Mouse (Mus musculus) hindbrain, embryonic 11.5 days (tissue): ENCODE measurements around the gene Wnk2. TPM values are rescaled to one million over a fixed set of nuclear protein-coding genes. Genes with fewer than 3 reads are reported as not detected.

Source experiments
- ATAC-seq: fragments of 200-750 bp; cut with Nextera tagmentation; 2 replicates; pipeline ENCODE4 v1.8.0; 2017; ENCODE audit warnings: mild to moderate bottlenecking, moderate TSS enrichment, moderate library complexity; ENCODE audit not compliant: low FRiP score
- DNase-seq: peaks from one replicate; pipeline ENCODE4 v3.0.0-alpha.2; 2015; ENCODE audit warnings: low spot score
- H3K27ac ChIP-seq: fragments of 300-500 bp; sonication (generic); 2 replicates; pipeline ENCODE4 v1.5.1; 2014; ENCODE audit warnings: mild to moderate bottlenecking, low read depth, low read length
- H3K27me3 ChIP-seq: fragments of 300-500 bp; sonication (generic); 2 replicates; pipeline ENCODE4 v1.6.1; 2014; ENCODE audit warnings: mild to moderate bottlenecking, low read length, moderate library complexity, mixed read lengths; ENCODE audit not compliant: control insufficient read depth, insufficient read depth
- H3K36me3 ChIP-seq: fragments of 300-500 bp; sonication (generic); 2 replicates; pipeline ENCODE4 v1.6.1; 2014; ENCODE audit warnings: mild to moderate bottlenecking, low read length, moderate library complexity, mixed read lengths; ENCODE audit not compliant: control insufficient read depth, insufficient read depth
- H3K4me1 ChIP-seq: fragments of 300-500 bp; sonication (generic); replicated peaks from 2 replicates; pipeline ENCODE4 v1.6.1; 2014; ENCODE audit warnings: low read length, mixed read lengths; ENCODE audit not compliant: control insufficient read depth, insufficient read depth
- H3K4me2 ChIP-seq: fragments of 300-500 bp; sonication (generic); replicated peaks from 2 replicates; pipeline ENCODE4 v1.6.1; 2014; ENCODE audit warnings: mild to moderate bottlenecking, low read depth, low read length
- H3K4me3 ChIP-seq: fragments of 300-500 bp; sonication (generic); 2 replicates; pipeline ENCODE4 v1.5.1; 2014; ENCODE audit warnings: low read depth, low read length
- H3K9ac ChIP-seq: fragments of 300-500 bp; sonication (generic); 2 replicates; pipeline ENCODE4 v1.6.1; 2014; ENCODE audit warnings: low read depth, low read length
- H3K9me3 ChIP-seq: fragments of 300-500 bp; sonication (generic); 2 replicates; pipeline ENCODE4 v1.6.1; 2016; ENCODE audit warnings: low read length; ENCODE audit not compliant: control insufficient read depth
- WGBS: fragments of 180-500 bp; shearing (Covaris S2); extraction: QIAGEN DNeasy Blood & Tissue Kit; methylation state at CpG from one replicate; pipeline ENCODE4 v1.1.7; 2014; 5-methylcytosine and 5-hydroxymethylcytosine counted together
- polyA plus RNA-seq: library from polyadenylated mRNA; unstranded; fragments of >200 nt; fragmentation: Nextera tagmentation; extraction: Ambion mirVana; gene quantifications from 2 replicates; pipeline ENCODE4 v1.2.1, GENCODE M21; 2014

Wnk2 gene
- polyA plus RNA-seq, 1 experiment from 2014 or later: 11.0 TPM

DNA sequence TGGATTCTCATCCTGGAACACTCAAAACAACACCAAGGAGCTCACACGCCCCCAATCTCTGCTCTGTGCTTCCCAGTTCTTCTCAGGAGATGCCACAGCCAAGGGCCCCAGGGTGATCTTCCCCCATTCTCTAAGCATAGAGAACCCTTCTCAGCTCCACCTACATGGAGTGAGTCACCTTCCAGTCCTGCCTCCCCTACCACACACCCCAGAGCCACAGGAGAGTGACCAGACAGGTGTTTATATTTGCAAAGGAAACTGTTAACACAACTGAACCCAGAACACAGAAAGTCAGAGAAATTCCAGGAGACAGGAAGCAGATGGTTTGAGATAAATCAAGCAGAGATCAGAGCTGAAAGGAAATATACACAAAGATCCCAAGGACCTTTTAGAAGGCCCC is 43.9 kb downstream of the Wnk2 start:
- Histone ChIP-seq H3K27me3 (no peaks in the 10 kb centered on the region), H3K4me2 (no peak overlapping the region), H3K36me3 (no peaks in the 10 kb centered on the region), H3K27ac (no peak overlapping the region), H3K4me3 (no peak overlapping the region), H3K9ac (no peak overlapping the region), H3K4me1 (no peaks in the 10 kb centered on the region), H3K9me3 (no peaks in the 10 kb centered on the region; the same call in 1 of the 2 replicates)
- 91% methylated on average over 1 of the region's 1 CpGs for WGBS
- DNase-seq (no peak), ATAC-seq (no peak)

DNA sequence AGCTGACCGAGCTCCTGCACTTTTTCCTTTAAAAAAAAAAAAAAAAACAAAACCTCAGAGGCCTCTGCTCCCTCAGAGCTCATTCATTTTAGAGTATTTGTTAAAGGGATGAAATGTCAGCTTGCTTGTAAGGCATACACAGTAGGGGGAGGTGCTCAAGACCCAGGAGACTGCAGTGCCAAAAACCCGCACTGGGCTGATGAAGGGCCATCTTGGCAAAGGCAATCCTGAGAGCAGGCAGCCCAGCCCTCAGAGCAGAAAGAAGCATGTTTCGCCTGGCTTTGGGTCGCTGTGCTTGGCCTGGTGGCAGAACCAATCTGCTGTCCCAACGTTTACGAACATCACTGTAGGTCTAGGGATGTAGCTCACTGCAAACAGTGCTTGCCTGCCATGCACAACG is 44.6 kb downstream of the Wnk2 start:
- H3K4me2 ChIP-seq: no peak overlapping the region
- H3K9me3 ChIP-seq: no peaks in the 10 kb centered on the region; the same call in 1 of the 2 replicates
- ATAC-seq (no peak), DNase-seq (no peak)
- 77% methylated on average over 7 of the region's 7 CpGs for WGBS
- no peaks in the 10 kb centered on the region for H3K36me3 ChIP-seq
- H3K4me3 ChIP-seq: no peak overlapping the region
- no peak overlapping the region for H3K27ac ChIP-seq
- no peak overlapping the region for H3K9ac ChIP-seq
- H3K4me1 ChIP-seq: no peaks in the 10 kb centered on the region
- no peaks in the 10 kb centered on the region for H3K27me3 ChIP-seq

DNA sequence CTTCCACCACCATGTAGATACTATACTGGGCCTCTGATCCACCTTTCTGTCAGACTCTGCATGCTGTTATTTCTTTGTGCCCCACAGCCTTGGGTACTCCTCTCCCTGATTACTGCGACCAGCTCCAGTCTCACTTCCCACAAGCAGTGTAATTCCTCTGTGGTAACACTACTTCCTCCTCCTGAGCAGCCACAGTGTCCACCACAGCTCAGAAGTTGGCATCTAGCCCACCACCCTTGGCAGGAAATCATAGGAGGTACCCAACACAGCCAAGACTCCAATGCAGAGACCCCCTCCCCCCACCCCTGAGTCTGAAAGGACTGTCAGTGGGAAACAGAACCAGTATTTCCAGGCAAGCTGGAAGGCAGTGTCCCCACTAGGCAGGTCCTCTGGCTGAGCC is 47.4 kb downstream of the Wnk2 start:
- no peak for ATAC-seq
- 80% methylated on average over 1 of the region's 1 CpGs for WGBS
- Histone ChIP-seq H3K27me3 (no peaks in the 10 kb centered on the region), H3K4me2 (no peak overlapping the region), H3K9me3 (no peaks in the 10 kb centered on the region), H3K9ac (no peak overlapping the region), H3K4me3 (no peak overlapping the region), H3K36me3 (no peaks in the 10 kb centered on the region), H3K4me1 (no peaks in the 10 kb centered on the region), H3K27ac (no peak overlapping the region)
- no peak for DNase-seq

DNA sequence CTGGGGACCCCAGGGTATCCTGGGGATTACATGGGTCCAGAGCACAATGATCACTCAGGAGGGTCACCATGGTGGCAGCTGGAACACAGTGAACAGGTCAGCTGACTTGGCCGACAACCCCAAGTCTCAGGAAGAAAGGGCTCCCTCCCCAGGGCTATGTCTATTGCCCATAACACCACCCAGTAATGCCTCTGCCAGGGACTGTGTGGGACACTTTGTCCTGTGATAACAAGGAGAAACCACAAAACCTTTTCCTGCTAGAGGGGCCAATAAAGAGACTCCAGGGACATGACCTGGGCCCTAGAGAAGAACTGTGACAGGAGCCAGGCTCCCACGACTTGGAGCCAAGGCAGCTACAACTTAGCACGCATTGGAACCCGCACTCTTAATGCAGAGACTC is 51.0 kb downstream of the Wnk2 start:
- DNase-seq (no peak), ATAC-seq (no peak)
- H3K4me1 ChIP-seq: no peaks in the 10 kb centered on the region
- H3K9ac ChIP-seq: no peak overlapping the region
- no peaks in the 10 kb centered on the region for H3K9me3 ChIP-seq
- no peaks in the 10 kb centered on the region for H3K36me3 ChIP-seq
- H3K4me3 ChIP-seq: no peak overlapping the region
- no peaks in the 10 kb centered on the region for H3K27me3 ChIP-seq
- no peak overlapping the region for H3K4me2 ChIP-seq
- WGBS: 92% methylated on average over 4 of the region's 4 CpGs
- no peak overlapping the region for H3K27ac ChIP-seq

DNA sequence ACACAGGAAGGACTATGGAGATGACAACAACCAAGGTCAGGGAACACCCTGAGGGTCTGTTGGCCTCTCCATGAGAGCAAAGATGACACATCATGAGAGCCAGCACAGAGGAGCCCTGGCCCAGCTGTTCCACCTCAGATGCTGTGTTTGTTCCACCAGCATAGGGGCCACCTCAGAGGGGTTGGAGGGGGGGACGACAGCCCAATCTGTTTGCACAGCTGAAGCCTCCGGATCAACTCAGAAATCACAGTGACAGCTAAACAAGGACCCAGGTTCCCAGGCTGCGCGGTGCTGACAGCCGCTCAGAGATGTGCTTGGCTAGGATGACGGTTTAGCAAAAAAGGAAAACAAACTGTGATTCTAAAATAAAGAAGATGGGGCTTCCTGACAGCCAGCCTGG is 53.1 kb downstream of the Wnk2 start:
- no peak overlapping the region for H3K9ac ChIP-seq
- H3K4me2 ChIP-seq: no peak overlapping the region
- H3K4me1 ChIP-seq: no peaks in the 10 kb centered on the region
- H3K9me3 ChIP-seq: no peaks in the 10 kb centered on the region
- WGBS: 80% methylated on average over 6 of the region's 6 CpGs
- no peaks in the 10 kb centered on the region for H3K27me3 ChIP-seq
- no peak overlapping the region for H3K27ac ChIP-seq
- no peak overlapping the region for H3K4me3 ChIP-seq
- H3K36me3 ChIP-seq: no peaks in the 10 kb centered on the region
- DNase-seq (no peak), ATAC-seq (no peak)

DNA sequence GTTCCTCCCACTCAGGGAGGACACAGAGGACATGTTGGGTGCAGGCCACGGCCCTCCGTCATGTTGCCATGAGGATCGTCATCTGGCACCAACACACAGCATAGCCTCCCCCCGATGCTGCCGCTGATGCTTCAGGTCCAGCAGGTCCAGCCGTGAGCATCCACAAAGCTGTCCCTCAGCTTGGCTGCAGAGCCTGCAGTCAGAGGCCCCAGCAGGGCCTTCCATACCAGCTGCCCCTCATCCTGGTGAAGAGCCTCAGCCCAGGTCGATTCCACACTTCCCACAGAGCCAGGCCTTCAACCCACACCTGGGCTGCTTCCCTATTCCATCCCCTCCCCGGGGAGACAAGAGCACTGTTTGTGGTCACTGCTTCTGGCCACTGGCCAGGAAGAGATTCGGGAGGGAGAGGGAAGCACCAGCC is 54.3 kb downstream of the Wnk2 start:
- Histone ChIP-seq H3K9ac (no peak overlapping the region), H3K36me3 (0 out of 2 replicates have a peak, but pooled peaks cover 3% of the 10 kb centered on the region), H3K9me3 (no peaks in the 10 kb centered on the region), H3K27me3 (no peaks in the 10 kb centered on the region), H3K4me1 (no peaks in the 10 kb centered on the region), H3K4me2 (no peak overlapping the region), H3K27ac (no peak overlapping the region), H3K4me3 (no peak overlapping the region)
- WGBS: 77% methylated on average over 9 of the region's 9 CpGs
- DNase-seq (no peak), ATAC-seq (no peak)

DNA sequence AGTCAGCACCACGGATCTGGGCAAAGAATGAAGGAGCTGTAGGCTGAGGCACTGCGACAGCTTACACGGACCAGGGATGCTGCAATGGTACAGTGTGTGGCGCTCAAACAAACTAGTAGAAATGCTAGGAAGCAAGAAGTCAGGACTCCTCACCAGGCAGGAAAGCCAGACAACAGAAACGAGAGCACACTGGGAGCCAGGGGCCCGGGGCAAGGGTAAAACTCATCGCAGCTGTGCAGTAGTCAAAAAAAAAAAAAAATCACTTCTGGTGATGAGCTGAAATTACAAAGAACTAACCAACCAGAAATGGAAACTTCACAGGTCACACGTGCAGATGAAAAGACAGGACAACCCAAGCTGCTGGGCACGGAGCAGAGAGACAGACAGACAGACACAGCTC is 55.2 kb downstream of the Wnk2 start:
- WGBS: 88% methylated on average over 9 of the region's 9 CpGs
- no peaks in the 10 kb centered on the region for H3K4me1 ChIP-seq
- H3K4me2 ChIP-seq: no peak overlapping the region
- ATAC-seq (no peak), DNase-seq (no peak)
- no peaks in the 10 kb centered on the region for H3K27me3 ChIP-seq
- no peak overlapping the region for H3K27ac ChIP-seq
- H3K4me3 ChIP-seq: no peak overlapping the region
- H3K36me3 ChIP-seq: 0 out of 2 replicates have a peak, but pooled peaks cover 3% of the 10 kb centered on the region
- no peaks in the 10 kb centered on the region for H3K9me3 ChIP-seq
- no peak overlapping the region for H3K9ac ChIP-seq

DNA sequence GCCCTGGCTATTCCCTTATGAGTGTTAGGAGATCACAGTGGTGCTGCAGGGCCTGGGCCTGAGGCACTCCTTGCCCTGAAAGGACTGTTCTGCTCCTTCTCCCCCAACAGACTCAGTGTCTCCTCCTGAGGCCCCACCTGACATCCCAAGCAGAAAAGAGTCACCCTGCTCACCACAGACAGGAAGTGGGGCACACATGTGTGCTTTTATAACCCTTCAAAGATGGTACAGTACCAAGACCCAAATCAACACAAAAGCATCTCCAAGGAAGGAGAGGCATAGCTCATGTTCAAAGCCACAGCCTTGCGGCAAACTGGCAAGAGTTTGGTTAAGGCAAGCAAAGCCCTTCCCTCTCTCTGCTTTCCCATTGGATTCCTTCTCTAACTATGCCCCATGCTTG is 57.6 kb downstream of the Wnk2 start:
- H3K36me3 ChIP-seq: 0 out of 2 replicates have a peak, but pooled peaks cover 3% of the 10 kb centered on the region
- 91% methylated on average over 1 of the region's 1 CpGs for WGBS

DNA sequence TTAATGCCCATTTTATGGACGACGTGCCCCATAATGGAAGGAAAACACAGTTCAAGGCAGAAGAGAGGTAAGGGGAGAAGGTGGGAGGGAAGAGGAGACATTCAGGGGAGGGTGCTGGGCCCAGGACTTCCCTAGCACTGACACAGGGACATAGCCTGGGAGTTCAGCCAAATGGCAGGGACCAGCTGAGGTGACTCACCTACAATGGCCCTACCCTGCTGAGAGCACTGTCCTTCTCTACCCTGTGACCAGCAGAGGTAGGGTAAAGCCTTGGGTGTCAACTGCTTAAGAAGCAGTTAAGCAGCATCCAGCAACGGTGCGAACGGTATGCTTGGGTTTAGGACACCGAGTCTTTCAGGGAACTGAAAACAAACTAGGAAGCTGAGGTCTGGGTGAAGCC is 58.9 kb downstream of the Wnk2 start:
- no peak overlapping the region for H3K4me3 ChIP-seq
- no peaks in the 10 kb centered on the region for H3K4me1 ChIP-seq
- 90% methylated on average over 6 of the region's 6 CpGs for WGBS
- H3K27ac ChIP-seq: no peak overlapping the region
- ATAC-seq (no peak), DNase-seq (no peak)
- no peaks in the 10 kb centered on the region for H3K27me3 ChIP-seq
- H3K9ac ChIP-seq: no peak overlapping the region
- H3K9me3 ChIP-seq: no peaks in the 10 kb centered on the region
- no peak overlapping the region for H3K4me2 ChIP-seq
- 0 out of 2 replicates have a peak, but pooled peaks cover 6% of the 10 kb centered on the region for H3K36me3 ChIP-seq

More for the DNA sequence above, 57.6 kb downstream of the Wnk2 start:
- DNase-seq (no peak), ATAC-seq (no peak)
- no peaks in the 10 kb centered on the region for H3K27me3 ChIP-seq
- no peaks in the 10 kb centered on the region for H3K4me1 ChIP-seq
- no peak overlapping the region for H3K27ac ChIP-seq
- H3K4me3 ChIP-seq: no peak overlapping the region
- H3K4me2 ChIP-seq: no peak overlapping the region
- no peaks in the 10 kb centered on the region for H3K9me3 ChIP-seq
- H3K9ac ChIP-seq: no peak overlapping the region
